Mouse (Mus musculus): ENCODE results near the gene Orc4. TPM values are rescaled to one million over a fixed set of nuclear protein-coding genes. Genes with fewer than 3 reads are reported as not detected.

Orc4 gene
- total RNA-seq, 2 experiments from 2014 or later: 54.0 to 64.1 TPM

Other genes with a start within 250 kb of the Orc4 start
- gene Acvr2a, start 136.2 kb downstream of the Orc4 start, total RNA-seq (2021): 10 to 100 TPM; 48.5 to 60.9 TPM
- 100 to 1,000 TPM; 112 to 116 TPM for gene Mbd5, start 769 bp downstream of the Orc4 start, total RNA-seq (2021)